Mouse (Mus musculus): ENCODE results near the gene Trim38.
"Not testable (repeated sequence)": the region's sequence is repeated elsewhere in the genome, so short reads cannot be mapped to it uniquely, and the experiment has no call there.

Gene Trim38

GRCm38 (mm10) chr13:23746201-23747080 lies 23.3 kb upstream of the Trim38 start, which contains the start of gene Hist1h2bb:
Gene Hist1h2bb (plus strand): TSS chr13:23746734.
- peak; percentile 88 for DNase-seq

- DNase-seq: no peak
These were observed 22.4 kb upstream of the Trim38 start for GRCm38 (mm10) chr13:23747081-23747891.

DNA sequence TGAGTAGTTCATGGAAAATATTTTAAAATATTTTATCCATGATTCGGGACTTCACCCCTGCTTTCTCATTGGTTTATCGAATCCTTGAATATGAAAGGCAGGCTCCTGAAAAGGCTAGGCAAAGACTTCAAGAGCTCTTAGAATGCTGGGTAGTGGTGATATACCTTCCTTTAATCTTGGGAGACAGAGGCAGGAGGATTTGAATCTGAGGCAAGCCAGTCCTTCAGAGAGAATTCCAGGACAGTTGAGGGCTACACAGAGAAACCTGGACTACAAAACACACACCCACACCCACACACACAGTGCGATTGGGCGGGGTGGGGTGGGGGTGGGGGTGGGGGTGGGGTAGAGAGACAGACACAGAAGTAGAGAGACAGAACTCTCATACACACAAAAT lies 21.8 kb upstream of the Trim38 start:
- DNase-seq: no peak

- DNase-seq: no peak
These were observed 20.1 kb upstream of the Trim38 start for GRCm38 (mm10) chr13:23749563-23750121.

DNA sequence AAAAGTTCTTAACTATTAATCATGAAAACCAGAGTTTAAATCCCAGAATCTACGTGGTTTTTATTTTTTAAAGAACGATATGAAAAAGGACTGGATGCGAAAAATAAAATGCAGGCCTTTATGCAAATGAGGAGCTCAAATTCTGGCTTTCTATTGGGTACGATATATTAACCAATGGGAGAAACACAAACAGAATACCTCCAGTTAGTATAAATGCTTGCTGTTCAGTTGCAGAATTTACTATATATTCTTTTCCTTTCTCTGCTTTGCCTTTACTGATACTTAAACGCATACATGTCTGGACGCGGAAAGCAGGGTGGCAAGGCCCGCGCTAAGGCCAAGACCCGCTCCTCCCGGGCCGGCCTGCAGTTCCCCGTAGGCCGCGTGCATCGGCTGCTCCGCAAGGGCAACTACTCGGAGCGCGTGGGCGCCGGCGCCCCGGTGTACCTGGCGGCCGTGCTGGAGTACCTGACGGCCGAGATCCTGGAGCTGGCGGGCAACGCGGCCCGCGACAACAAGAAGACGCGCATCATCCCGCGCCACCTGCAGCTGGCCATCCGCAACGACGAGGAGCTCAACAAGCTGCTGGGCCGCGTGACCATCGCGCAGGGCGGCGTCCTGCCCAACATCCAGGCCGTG lies 18.8 kb upstream of the Trim38 start, which contains the start of gene Hist1h2ab:
Gene Hist1h2ab, plus strand, starts transcription at position 288 of the 639 bp plus-strand sequence.
- not testable (repeated sequence) for DNase-seq

GRCm38 (mm10) chr13:23751478-23751956 lies 18.2 kb upstream of the Trim38 start:
- no peak for DNase-seq

GRCm38 (mm10) chr13:23752067-23752741 lies 17.5 kb upstream of the Trim38 start, which contains the start of gene Hist1h3b:
Gene Hist1h3b (plus strand): TSS chr13:23752267.
- peak; percentile 91 for DNase-seq

GRCm38 (mm10) chr13:23752742-23753172 lies 17.0 kb upstream of the Trim38 start:
- DNase-seq: no peak

GRCm38 (mm10) chr13:23753314-23754078 lies 16.2 kb upstream of the Trim38 start:
- DNase-seq: no peak

- DNase-seq: no peak
These were observed 14.7 kb upstream of the Trim38 start for GRCm38 (mm10) chr13:23755000-23755399.

- DNase-seq: peak; percentile 94
These were observed 12.9 kb upstream of the Trim38 start, which contains the start of gene Hist1h4b for GRCm38 (mm10) chr13:23756790-23757189. Gene Hist1h4b (plus strand): TSS chr13:23757013.

GRCm38 (mm10) chr13:23757211-23757773 lies 12.4 kb upstream of the Trim38 start:
- no peak for DNase-seq

GRCm38 (mm10) chr13:23757921-23758320 lies 11.8 kb upstream of the Trim38 start:
- no peak for DNase-seq

- DNase-seq: no peak
These were observed 10.4 kb upstream of the Trim38 start for GRCm38 (mm10) chr13:23759251-23759771.

DNA sequence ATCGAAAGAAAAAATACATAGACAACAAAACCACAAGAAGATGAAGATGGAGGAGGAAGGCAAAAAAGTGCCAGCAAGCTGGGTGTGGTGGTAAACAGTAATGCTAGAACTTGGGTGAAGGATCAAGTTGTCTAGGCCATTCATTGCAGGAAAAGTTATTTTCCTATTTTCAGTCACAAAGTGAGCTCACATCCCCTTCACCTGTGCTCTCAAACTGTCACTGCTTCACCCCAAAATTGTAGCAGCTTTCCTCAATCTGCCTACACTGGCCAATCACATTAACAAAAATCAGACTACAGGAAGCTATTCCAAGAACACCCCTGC lies 9.8 kb upstream of the Trim38 start:
- DNase-seq: no peak

DNA sequence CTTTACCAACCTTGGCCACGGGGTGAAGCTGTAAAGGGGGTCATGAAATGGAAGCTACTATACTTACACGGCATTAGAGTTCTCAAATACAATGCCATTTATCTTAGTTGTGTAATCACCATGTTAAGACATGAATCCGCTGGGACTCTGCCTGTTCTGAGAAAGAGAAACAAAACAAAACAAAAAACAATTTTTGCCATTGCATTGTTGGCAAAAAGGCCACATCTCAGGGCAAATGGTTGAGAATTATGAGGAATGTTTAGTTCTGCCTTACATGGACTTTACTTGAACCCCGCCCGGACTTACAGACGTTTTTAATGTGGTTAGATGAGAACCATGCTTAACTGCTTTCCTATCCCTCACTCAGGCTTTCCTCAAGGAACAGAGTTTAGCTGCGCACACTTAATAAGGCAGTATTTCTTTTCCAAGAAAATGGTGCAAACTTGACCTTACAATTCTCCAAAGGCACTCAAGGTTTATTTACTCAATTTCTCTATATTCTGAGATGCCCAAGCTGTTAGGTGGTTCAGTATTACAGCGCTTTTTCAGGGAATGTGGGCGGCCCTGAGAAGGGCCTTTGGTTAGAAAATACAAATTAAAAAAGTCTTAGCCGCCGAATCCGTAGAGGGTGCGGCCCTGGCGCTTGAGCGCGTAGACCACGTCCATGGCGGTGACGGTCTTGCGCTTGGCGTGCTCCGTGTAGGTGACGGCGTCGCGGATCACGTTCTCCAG lies 9.3 kb upstream of the Trim38 start:
- DNase-seq: no peak

DNA sequence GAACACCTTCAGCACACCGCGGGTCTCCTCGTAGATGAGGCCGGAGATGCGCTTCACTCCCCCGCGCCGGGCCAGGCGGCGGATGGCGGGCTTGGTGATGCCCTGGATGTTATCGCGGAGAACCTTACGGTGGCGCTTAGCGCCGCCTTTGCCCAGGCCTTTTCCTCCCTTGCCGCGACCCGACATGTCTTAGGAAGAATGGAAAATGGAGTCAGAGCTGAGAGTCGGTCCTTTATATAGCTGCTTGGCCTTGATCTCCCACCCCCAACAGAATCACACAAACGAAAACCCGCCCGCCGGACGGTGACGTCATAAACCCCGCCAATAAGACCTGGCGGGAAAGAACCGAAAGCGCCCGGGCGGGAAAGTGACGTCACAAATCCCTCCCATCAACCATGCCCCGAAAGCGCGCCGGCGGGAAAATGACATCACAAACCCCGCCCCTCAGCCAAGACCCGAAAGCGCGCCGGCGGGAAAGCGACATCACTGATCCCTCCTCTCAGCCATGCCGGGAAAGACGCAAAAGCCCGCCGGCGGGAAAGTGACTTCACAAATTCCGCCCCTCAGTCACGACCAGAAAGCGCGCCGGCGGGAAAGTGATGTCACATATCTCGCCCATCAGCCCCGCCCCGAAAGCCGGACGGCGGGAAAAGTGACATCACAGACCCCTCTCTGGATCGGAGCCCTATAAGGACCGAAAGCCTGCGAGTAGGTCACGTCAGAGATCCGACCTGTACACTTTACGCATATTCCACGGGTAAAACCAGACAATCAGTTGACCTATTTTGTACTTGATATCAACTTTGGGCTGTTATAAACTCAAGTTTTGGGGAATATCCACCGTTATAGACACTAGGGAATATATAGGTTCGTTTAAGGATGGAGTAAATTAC lies 8.5 kb upstream of the Trim38 start, which contains the start of gene Hist1h4a:
Gene Hist1h4a, minus strand, starts transcription at position 259 of the 893 bp plus-strand sequence.
- peak; percentile 98 for DNase-seq
